Mouse (Mus musculus): ENCODE results near the gene Cdca8.

DNA sequence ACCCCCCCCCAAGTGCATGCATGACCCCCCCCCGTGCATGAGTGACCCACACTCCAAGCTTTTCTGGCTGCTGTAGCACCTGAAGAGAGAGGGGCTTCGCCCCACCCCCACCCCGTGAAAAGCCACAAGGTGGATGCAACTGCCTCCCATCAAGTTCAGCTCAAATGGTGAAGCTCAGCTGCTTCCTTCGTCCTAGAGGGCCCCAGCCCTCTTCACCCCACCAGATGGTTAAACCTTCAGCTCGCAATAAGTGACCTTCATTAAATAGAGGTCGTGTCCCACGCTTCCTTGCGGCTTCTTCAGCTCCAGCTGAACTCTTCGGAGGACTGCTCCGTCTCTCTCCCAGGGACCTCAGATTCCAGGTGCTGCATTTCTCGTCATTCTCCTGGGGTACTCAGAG, 58.5 kb downstream of the Cdca8 start, which contains the start of gene Epha10:
- TF ChIP-seq CTCF (conservative IDR thresholded peaks at IDR 0.05; ENCODE audit: low read length) (no peak), POU5F1 (IDR thresholded peaks at IDR 0.05; ENCODE audit: borderline replicate concordance, low read length) (no peak)

All from E14TG2a.4 (cell line).